Mouse (Mus musculus): Measurements from ENCODE around the gene Erbb4.

The Erbb4 gene

DNA sequence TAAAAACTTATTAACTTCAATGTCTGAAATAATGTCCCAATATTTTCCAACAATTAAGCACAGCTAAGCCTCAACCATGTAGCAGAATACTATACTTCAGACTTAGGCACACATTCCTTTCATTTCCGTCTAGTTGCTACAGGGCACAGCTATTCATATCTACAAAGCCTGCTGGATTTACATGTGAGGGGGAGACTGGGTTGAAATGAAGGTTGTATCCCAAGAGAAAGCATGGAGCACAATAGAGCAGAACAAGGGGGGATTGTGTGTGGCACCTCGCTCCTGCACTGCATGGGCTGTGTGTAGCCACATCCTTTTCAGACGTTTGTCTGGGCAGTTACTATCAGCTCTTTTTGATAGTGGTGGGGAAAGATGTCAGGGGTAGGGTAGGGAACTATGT is 83.0 kb downstream of the Erbb4 start:
- no peak for DNase-seq (ENCODE audit: low read depth, low spot score)

DNA sequence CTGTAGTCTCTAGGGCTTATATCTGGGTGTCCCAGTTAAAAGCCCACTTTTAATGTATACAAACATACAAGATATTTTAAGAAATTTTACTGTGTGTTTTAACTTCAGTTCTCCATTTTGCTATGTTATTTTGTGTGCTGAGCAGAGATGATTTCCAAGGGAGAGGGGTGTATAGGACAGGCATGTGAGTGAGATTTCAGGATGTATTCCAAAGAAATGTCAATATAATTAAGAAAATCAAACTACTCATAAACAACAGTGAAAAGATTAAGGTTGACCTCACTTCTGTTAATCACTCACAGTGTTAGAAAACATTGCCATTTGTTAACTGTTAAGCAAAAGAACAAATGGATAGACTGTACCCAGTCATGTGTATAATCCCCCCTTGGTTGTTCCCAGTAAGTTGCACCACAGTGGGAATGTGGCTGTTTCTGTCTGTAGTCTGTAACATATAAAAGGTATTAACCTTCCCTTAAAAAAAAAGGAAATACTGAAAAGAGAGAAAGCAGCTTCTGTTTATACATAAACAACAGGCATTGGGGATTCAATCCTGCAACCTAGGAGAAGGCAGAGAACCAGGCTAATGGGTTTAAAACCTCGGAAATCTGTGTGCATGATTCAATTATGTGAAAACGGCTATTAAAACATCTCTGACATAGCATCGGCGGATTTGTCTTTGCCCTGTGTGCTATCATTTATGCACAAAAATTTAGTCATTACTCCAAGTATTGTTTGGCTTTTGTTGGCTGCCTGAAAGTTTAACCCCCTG is 84.5 kb downstream of the Erbb4 start:
- no peak for DNase-seq (ENCODE audit: low read depth, low spot score)

DNA sequence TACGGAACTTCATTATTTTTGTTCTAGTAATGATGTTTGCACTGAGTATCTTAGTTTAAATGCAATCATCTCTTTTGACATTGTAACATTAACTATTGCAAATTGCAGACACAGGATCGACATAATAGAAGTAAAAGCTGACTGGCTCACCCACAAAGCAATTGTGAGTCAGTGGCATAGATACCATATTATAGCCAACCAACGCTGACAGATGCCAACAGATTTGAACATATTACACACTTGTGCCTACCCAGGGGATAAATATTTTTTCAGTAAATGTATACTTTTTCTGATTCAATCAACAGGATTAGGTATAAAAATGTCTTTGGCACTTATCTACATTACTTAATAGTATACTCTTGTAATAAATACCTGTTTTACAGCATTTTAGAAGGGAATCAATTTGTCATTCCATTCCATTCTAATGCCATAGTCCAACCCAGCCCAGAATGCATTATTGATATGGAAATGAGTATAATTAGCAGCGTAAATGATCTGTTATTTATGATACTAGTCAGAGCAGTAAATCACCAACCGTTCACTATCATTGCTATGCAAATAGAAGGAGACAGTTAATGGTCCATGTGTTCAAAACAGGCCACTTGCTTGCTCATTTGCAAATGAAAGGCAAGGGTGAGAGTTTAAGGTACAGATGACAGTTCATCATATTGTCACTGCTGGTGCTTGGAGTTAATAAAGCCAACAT is 97.9 kb downstream of the Erbb4 start:
- no peak for DNase-seq (ENCODE audit: low read depth, low spot score)

DNA sequence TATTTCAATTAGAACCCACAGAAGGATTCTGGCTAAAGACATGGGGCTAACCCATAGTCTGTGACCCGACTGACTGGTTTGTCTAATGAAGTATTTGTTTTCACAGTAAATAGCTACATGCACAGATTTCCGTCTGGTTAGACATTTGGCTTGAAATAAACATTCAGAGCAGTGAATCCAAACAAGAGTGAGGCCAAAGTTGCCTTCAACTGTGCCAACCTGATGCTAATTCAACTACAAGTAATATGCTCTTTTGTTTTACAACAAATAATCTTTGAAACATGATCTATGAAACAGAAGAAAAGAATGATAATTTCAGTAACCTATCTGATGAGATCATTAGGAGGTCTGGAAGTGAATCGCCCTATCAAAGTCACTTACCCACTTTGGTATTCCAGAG is 106.5 kb downstream of the Erbb4 start:
- no peak for DNase-seq (ENCODE audit: low read depth, low spot score)

DNA sequence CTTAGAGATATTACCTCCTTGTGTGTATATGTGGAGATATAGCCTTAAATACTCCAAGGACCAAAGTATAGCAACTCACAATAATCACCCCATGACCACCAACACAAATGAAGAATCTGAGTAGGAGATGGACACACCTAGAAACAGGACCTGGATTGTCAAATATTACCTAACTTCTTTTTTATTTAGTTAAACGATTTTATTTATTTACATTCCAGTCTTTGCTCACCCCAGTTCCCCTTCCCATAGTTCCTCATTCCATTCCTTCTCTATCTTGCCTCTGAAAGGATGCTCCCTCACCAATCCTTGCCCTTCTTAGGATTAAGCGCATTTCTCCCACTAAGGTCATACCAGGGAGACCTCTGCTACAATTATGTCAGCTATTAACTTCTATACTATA is 128.6 kb downstream of the Erbb4 start:
- no peak for DNase-seq (ENCODE audit: low read depth, low spot score)

DNA sequence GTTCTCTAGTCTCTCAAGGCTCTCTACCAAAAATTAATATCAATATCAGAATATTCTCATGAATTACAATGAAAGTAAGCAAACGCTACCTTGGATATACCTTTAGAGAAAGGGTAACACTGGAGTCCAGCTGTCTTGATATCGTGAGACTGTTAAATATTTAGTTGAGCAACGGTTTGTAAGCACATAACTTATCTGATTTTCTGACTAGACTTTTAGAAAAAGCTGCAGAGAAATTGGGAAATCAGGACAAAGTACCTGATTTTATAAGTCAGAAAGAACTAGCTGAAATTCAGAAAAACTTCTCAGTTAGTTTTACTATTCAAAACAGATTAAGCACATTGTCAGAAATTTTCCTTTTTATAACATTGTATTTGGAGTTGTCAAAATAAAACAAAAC is 129.3 kb downstream of the Erbb4 start:
- DNase-seq (ENCODE audit: low read depth, low spot score) = no peak

DNA sequence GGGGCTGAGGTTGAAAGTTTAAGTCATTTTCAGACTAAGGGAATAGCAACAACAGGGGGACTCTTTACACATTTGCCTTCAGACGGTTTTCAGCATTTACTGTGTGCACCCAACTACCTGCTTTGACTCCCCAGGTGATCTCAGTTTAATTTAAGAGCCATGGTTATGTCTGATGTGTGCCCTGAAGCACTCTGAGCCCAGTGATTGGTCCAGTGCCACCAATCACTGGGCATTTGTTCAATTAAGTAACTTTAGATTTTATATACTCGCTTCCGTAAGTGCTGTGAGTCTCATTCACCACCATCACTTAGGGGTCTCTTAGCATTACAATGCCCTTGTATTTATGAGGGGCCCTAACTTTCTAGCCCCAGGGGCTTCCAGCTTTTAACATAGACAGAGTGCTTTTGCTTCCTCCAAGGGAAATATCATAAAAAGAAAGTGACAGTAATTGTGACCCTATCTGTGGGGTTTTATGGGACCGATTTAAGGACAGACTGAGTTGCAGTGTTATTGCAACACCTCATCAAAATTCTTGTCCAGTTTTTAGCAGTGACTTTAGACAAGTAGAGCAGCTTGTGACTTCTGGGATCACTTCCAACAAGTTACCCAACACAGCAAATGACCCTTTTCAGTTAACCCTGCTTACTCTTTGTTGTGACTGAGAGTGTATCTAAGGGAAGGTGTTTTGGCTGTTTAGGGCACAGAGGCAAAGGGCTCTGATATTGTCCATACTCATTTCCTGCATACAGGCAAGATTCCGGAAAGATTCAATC is 134.3 kb downstream of the Erbb4 start:
- DNase-seq (ENCODE audit: low read depth, low spot score) = no peak

DNA sequence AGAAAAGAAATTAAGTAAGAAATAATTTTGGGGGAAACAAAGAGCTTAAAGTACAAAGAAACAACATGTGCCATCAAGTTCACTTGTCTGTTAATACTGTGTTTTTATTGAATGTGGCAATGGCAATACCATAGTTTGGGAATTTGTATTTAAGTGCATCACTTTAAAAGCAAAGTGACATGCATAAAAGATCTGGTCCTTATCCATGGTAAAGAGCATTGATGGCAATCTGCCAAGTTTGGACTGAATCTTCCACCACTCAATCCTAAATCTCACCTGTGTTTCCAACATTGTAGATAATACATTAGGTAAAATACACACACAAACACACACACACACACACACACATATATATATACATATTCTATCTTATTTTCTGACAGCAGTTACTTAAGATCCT is 143.7 kb downstream of the Erbb4 start:
- no peak for DNase-seq (ENCODE audit: low read depth, low spot score)

DNA sequence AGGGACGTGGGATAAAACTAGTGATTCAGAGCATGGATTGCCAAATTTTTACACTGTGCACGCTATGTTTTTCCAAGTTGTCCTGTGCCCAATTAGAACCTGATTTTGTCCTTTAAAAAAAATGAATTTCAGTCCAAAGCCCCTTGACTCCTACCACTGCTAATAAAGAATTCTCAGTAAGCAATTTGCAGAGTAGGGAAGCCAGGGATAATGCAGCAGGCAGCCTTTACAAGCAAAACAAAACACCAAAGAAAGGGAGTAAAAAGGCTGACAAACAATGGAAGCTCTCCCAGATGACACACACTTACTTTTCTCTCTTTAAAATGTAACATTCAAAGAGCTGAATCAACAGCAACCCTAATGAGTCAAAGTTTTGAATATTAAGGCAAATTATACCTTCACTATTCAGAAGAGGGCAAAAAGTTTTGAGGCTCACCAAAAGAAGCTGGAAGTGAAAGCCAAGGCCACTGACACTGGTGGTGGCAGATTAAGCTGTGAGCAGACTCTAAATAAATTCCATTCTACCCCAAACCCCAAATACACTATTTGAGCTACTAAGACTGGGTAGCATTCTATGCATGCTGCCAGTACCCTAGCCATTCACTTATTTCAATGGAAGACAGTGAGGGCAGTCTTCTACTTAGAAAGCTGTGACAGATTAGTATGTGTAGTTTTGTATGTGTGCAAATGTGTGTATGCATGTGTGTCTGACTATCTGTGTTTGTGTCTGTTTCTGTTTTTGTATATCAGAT is 146.3 kb downstream of the Erbb4 start:
- no peak for DNase-seq (ENCODE audit: low read depth, low spot score)

DNA sequence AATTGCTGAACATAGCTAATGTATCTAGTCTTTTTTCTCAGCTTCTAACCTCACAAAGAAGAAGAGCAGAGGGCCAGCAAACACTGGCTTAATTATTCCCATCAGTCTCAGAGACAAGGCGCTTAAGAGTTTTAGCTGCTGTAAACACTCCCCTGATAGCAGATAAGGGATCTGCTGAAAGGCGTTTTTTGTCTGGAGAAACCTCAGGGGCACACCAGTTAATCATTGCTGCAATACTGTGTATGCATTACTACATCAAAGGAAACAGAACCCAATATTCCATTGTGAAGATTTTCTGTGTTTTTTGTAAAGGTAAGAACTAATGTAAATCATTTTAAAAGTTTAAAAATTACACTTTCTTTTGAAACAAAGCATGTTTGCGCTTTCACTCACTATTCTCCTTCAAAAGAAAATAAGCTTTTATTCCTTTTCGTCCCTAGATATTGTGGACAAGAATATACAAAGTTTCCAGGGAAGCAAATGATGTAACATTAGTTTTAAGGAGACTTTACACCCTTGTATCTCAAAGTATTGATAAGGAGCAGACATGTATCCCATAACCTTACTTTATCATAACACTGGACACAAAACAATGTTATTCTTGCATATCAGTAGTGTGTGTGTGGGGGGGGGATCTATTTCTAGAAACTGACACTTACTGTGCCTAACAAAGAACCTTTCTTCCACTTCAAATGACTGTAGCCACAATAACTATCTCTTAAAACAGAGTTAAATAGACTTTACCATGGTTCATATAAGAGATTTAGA is 150.9 kb downstream of the Erbb4 start:
- no peak for DNase-seq (ENCODE audit: low read depth, low spot score)

DNA sequence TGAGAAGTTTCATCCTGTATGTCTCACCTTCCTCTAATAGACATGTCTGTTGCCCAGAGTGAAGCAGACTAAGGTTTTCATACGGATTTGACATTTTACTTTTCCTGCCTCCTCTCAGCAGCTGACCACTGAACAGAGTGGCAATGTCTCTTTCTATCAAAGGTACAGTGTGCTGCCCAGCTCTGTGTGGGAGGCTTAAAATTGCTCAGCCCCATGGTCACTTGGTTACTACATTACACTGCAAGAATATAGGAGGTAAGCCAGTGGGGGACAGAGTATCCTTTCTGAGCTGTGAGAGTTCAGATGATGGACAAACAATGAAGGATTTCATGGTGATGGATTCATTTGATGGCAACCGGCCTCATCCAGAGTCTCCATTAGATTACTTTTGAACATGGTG is 152.4 kb downstream of the Erbb4 start:
- DNase-seq (ENCODE audit: low read depth, low spot score) = no peak

DNA sequence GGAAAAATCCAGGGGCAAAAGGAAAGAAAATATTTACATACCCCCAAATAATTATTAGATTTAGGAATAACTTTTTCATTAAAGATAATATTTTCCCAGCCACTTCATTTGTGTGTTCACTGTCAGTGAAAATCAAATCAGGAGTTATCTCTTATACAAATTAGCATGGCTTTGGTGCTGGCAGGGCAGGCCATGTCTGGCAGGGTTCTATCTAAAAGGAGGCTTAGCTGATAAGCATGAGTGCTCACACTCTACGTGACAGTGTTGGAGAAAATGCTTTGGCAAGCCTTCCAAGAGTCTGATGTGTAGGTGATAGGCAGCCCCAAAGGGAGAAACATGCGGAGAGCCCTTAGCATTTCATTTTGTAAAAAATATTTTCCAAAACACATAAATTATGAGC is 164.7 kb downstream of the Erbb4 start:
- no peak for DNase-seq (ENCODE audit: low read depth, low spot score)

DNA sequence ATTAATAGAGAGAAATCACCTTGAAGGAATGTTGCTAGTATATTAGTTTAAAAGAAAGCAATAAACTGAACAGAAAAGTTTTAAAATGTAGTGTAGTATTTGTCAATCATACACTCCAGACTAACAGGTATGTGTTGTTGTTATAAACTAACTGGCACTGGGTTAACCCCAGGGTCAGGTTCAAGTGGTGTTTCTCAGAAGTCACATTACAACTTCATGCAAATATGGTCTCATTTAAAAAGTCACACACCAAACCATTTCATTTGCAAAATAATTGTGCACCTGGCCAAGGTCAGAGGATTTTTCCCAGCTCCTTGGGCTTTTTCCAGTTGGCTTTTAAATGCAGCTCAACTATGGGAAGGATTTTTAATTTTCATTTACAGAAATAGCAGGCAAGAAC is 173.1 kb downstream of the Erbb4 start:
- no peak for DNase-seq (ENCODE audit: low read depth, low spot score)

DNA sequence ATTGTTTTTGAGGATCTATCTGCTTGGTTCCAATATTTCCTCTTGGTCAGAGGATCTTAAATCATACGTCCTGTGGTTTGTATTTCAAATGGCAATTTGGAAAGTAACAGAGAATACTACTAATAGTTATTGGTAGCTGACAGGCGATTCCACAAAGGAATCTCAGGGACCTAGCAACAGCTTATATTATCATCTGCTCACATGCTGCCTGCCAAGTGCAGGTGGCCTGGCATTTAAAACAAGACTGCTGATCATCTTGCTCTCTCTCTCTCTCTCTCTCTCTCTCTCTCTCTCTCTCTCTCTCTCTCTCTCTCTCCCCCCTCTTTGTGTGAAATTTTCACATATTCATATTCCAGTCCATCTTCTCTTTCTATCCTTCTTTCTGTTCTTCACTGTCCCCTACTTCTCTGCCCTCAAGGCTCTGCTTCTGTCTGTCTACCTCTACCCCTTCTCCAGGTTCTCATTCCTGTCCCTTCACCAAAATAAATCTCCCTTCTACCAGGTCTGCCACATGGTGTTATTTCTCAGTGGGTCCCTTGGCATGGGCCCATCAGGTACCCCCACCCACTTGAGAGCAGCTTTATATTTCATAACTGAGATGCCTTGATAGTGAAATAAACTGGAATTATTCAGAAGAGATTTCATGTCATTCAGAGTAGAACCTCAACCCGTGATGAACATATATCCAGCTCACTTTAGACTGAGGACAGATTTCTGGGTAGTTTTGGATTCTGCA is 174.4 kb downstream of the Erbb4 start:
- DNase-seq (ENCODE audit: low read depth, low spot score) = no peak

DNA sequence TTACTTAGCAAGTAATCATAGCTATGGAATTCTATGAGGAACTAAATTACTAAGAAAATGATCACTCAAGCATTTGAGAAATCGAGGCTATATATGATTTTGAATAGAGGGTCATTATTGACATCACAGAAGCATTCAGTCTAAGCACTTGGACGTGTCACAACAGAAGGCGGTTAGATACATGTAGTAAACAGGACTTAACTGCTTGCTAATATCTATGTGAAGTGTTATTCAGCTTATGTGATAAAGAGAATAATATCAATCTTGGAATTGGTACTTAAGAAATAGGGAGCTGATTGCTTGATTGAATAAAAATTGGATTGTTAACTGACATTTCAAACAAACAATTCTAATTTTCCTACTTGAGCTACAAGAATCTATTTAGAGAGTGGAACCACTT is 190.0 kb downstream of the Erbb4 start:
- DNase-seq (ENCODE audit: low read depth, low spot score) = no peak

DNA sequence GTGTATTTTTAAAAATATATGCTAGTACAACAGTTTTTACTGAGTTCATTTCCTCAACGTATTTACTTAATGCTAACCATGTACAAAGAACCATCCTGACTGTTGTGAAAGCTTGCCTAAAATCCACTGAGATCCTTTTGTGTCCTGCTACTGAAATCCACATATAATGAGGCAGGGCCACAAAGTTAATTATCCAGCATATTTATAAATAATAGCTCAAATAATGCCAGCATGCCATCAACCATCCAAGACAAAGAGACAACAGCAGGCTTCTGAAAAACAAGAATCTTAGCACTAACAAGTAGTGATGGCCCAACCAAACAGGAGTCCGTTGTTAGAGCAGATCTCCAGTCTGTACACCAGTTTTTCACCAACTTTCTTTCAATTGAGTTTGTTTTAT is 215.8 kb downstream of the Erbb4 start:
- no peak for DNase-seq (ENCODE audit: low read depth, low spot score)

DNA sequence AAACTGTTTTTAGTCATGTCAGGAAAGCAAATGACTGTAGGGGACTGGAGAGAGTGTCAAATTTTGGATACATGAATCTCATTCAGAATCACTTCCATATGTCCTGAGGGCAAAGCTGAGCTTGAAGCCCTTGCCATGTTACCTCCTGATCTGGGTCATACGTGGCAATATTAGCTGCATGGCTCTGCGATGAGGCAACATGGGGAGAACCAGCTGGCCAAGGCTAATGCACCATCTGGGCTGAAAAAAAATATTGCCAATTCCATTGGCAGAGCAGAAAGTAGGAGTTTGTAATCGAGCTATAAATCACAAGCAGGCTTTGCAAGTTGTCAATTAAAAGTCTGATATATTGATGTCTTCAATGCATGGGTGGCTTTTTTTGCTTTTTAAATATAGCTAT is 221.0 kb downstream of the Erbb4 start:
- no peak for DNase-seq (ENCODE audit: low read depth, low spot score)

DNA sequence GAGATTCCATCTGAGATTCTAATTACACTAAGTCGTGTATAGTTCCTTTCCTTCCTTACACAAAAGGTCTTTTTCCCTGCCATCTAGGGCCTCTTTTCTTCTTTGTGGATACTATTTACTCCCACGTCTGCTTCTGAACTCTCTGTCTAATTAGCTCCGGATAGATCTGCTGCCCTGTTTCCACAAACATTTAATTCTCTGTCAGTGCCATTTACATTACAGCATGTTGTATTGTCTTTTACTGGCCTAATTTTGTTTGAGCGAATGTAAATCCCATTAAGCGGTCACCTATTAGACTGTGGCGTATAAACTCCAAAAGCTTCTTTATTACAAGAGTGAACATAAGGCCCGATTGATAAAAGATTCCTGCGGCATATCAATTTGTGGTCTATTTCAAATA is 232.9 kb downstream of the Erbb4 start:
- DNase-seq (ENCODE audit: low read depth, low spot score) = no peak

DNA sequence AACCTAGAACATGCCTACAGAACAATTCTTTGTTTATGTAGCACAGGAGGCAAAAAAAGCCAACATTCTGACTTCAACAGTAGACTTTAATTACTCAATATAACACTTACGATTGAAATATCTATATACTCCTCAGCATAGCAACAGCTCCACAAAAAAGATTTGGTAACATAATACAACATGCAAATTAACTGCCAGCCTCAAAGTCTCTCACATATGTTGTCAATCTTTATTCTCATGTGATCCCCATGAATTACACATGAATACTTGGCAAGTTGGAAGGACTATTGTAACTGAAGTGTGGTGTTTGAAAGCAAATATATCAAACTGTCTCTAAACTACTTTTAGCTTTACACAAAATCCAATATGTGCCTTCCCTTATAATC is 234.2 kb downstream of the Erbb4 start:
- no peak for DNase-seq (ENCODE audit: low read depth, low spot score)

DNA sequence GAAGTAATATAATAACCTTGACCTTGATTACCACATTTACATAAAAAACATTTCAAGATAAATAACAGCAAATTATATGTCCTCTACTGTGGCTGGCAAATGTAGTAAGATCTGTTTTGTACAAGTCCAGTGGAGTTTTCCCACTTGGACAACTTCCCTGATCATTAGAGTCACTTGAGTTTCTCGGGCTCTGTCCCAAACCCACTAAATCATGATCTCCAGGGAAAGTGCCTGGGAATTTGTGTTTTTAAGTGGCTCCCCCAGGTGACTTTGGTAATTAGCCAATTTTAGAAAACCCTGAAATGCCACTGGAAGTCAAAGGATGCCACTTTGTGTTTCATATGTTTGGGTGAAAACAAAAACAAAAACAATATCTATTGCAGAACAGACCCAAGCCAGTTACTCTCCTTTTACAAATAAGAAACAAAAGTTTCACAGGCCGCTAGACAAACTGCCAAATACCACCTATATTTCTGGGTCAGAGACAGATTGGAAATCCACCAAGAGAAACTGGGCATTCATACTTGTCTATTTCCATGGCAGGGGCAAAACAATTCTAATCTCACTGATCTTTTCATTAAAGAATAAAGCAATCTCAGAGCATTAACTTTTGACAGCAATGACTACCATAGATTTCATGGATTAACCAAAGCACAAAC is 234.8 kb downstream of the Erbb4 start:
- DNase-seq (ENCODE audit: low read depth, low spot score) = no peak
